Mouse (Mus musculus) MEL (cell line): Measurements from ENCODE around the gene Usp13. TPM values are rescaled to one million over a fixed set of nuclear protein-coding genes. Genes with fewer than 3 reads are reported as not detected.

Experiments
- DNase-seq: peaks from one replicate; pipeline ENCODE4 v3.0.0; 2011; ENCODE audit warnings: low read depth, low spot score
- H3K27ac ChIP-seq: 2 replicates; pipeline ENCODE4 v1.5.1; 2012; ENCODE audit warnings: low read depth, mild to moderate bottlenecking, control low read depth, low read length, moderate library complexity; ENCODE audit not compliant: control insufficient read depth
- H3K27me3 ChIP-seq, 2 experiments: fragments of 150-350 bp in 1 of 2; sonication (generic) in 1 of 2; 2 replicates each; pipeline ENCODE4 v1.6.1; 2012; ENCODE audit warnings: low read length in 2 of 2, mild to moderate bottlenecking in 2 of 2, improper control_type of control experiment in 1 of 2, moderate library complexity in 1 of 2; ENCODE audit not compliant: insufficient read depth in 2 of 2, control insufficient read depth in 1 of 2
- H3K36me3 ChIP-seq, 2 experiments: 2 replicates each; pipeline ENCODE4 v1.6.1; 2012 to 2014; ENCODE audit warnings: low read length in 2 of 2, improper control_type of control experiment in 1 of 2, inconsistent platforms in 1 of 2, mild to moderate bottlenecking in 1 of 2; ENCODE audit not compliant: insufficient read depth in 2 of 2, control insufficient read depth in 1 of 2
- H3K4me1 ChIP-seq, 2 experiments: fragments of 150-350 bp in 1 of 2; sonication (generic) in 1 of 2; 2 replicates each; pipeline ENCODE4 v1.6.1; 2012; ENCODE audit warnings: low read length in 2 of 2, improper control_type of control experiment in 1 of 2, mild to moderate bottlenecking in 1 of 2; ENCODE audit not compliant: insufficient read depth in 2 of 2, control insufficient read depth in 1 of 2
- H3K4me3 ChIP-seq, 2 experiments: fragments of 150-350 bp in 1 of 2; sonication (generic) in 1 of 2; 2 replicates each; pipeline ENCODE4 v1.5.1; 2012; ENCODE audit warnings: low read depth in 2 of 2, low read length in 2 of 2, mild to moderate bottlenecking in 2 of 2, moderate library complexity in 2 of 2, control low read depth in 1 of 2, improper control_type of control experiment in 1 of 2; ENCODE audit not compliant: control insufficient read depth in 1 of 2, insufficient read depth in 1 of 2
- H3K79me2 ChIP-seq: 2 replicates; pipeline ENCODE4 v1.6.1; 2012; ENCODE audit warnings: mild to moderate bottlenecking, low read length, moderate library complexity; ENCODE audit not compliant: control insufficient read depth, poor library complexity, insufficient read depth
- H3K9ac ChIP-seq: 2 replicates; pipeline ENCODE4 v1.6.1; 2012; ENCODE audit warnings: low read depth, mild to moderate bottlenecking, control low read depth, low read length, moderate library complexity; ENCODE audit not compliant: control insufficient read depth, poor library complexity, severe bottlenecking
- H3K9me3 ChIP-seq: fragments of 150-350 bp; sonication (generic); replicated peaks from 2 replicates; pipeline ENCODE4 v1.6.1; 2012; ENCODE audit warnings: mild to moderate bottlenecking, low read length, improper control_type of control experiment, moderate library complexity; ENCODE audit not compliant: insufficient read depth
- BHLHE40 ChIP-seq: IDR thresholded peaks from 2 replicates; pipeline ENCODE4 v1.6.1; 2012; ENCODE audit warnings: low read depth, mild to moderate bottlenecking, inconsistent platforms, low read length, improper control_type of control experiment, borderline replicate concordance
- CHD1 ChIP-seq: IDR thresholded peaks from 2 replicates; pipeline ENCODE4 v1.6.1; 2012; ENCODE audit warnings: low read depth, mild to moderate bottlenecking, inconsistent platforms, low read length, improper control_type of control experiment
- CHD2 ChIP-seq: IDR thresholded peaks from 2 replicates; pipeline ENCODE4 v1.6.1; 2011; ENCODE audit warnings: low read length, improper control_type of control experiment
- ELF1 ChIP-seq: IDR thresholded peaks from 2 replicates; pipeline ENCODE4 v1.6.1; 2014; ENCODE audit warnings: low read depth, mild to moderate bottlenecking, inconsistent platforms, low read length, improper control_type of control experiment, moderate library complexity
- EP300 ChIP-seq, 2 experiments: IDR thresholded peaks; 2 replicates each; pipeline ENCODE4 v1.6.1; 2011; ENCODE audit warnings: improper control_type of control experiment in 2 of 2, low read length in 2 of 2, low read depth in 1 of 2, mild to moderate bottlenecking in 1 of 2
- GATA1 ChIP-seq: IDR thresholded peaks from 2 replicates; pipeline ENCODE4 v1.6.1; 2011; ENCODE audit warnings: low read depth, low read length, improper control_type of control experiment
- HCFC1 ChIP-seq: IDR thresholded peaks from 2 replicates; pipeline ENCODE4 v1.6.1; 2012; ENCODE audit warnings: low read depth, mild to moderate bottlenecking, inconsistent platforms, low read length, improper control_type of control experiment, moderate library complexity
- KAT2A ChIP-seq: conservative IDR thresholded peaks from 2 replicates; pipeline ENCODE4 v1.6.1; 2012; ENCODE audit warnings: low read depth, low read length, improper control_type of control experiment, inconsistent platforms
- MAFK ChIP-seq: IDR thresholded peaks from 2 replicates; pipeline ENCODE4 v1.6.1; 2011; ENCODE audit warnings: low read depth, mild to moderate bottlenecking, low read length, improper control_type of control experiment, borderline replicate concordance
- MAX ChIP-seq: IDR thresholded peaks from 2 replicates; pipeline ENCODE4 v1.6.1; 2011; ENCODE audit warnings: low read length, improper control_type of control experiment
- MXI1 ChIP-seq: IDR thresholded peaks from 2 replicates; pipeline ENCODE4 v1.6.1; 2011; ENCODE audit warnings: mild to moderate bottlenecking, low read depth, low read length, improper control_type of control experiment
- POLR2A ChIP-seq, 2 experiments: IDR thresholded peaks; 2 replicates each; pipeline ENCODE4 v1.6.1; 2011 to 2012; ENCODE audit warnings: low read length in 2 of 2, mild to moderate bottlenecking in 2 of 2, control low read depth in 1 of 2, improper control_type of control experiment in 1 of 2, low read depth in 1 of 2, moderate library complexity in 1 of 2; ENCODE audit not compliant: control insufficient read depth in 1 of 2, insufficient read depth in 1 of 2, poor library complexity in 1 of 2
- POLR2AphosphoS5 ChIP-seq: IDR thresholded peaks from 2 replicates; pipeline ENCODE4 v1.6.1; 2012; ENCODE audit warnings: low read depth, borderline replicate concordance, mild to moderate bottlenecking, inconsistent platforms, low read length, moderate library complexity, mixed read lengths
- RAD21 ChIP-seq: IDR thresholded peaks from 2 replicates; pipeline ENCODE4 v1.6.1; 2011; ENCODE audit warnings: mild to moderate bottlenecking, low read depth, low read length, improper control_type of control experiment
- TCF12 ChIP-seq: IDR thresholded peaks from 2 replicates; pipeline ENCODE4 v1.6.1; 2014; ENCODE audit warnings: low read depth, mild to moderate bottlenecking, inconsistent platforms, low read length, improper control_type of control experiment, moderate library complexity
- USF1 ChIP-seq: IDR thresholded peaks from 2 replicates; pipeline ENCODE4 v1.6.1; 2014; ENCODE audit warnings: low read depth, mild to moderate bottlenecking, inconsistent platforms, low read length, improper control_type of control experiment, moderate library complexity
- ZKSCAN1 ChIP-seq: IDR thresholded peaks from 2 replicates; pipeline ENCODE4 v1.6.1; 2012; ENCODE audit warnings: low read depth, mild to moderate bottlenecking, inconsistent platforms, low read length, improper control_type of control experiment, moderate library complexity
- ZMIZ1 ChIP-seq: IDR thresholded peaks from 2 replicates; pipeline ENCODE4 v1.6.1; 2012; ENCODE audit warnings: low read depth, mild to moderate bottlenecking, inconsistent platforms, low read length, improper control_type of control experiment, moderate library complexity
- ZNF384 ChIP-seq: IDR thresholded peaks from 2 replicates; pipeline ENCODE4 v1.6.1; 2012; ENCODE audit warnings: low read depth, mild to moderate bottlenecking, inconsistent platforms, low read length, improper control_type of control experiment
- polyA plus RNA-seq, 2 experiments: library from polyadenylated mRNA; stranded (reverse) in 1 of 2; unstranded in 1 of 2; fragments of >175 nt in 1 of 2; fragments of >200 nt in 1 of 2; gene quantifications; 2 replicates each; pipeline versions ENCODE4 v1.2.1 to v1.2.4; 2012; ENCODE audit warnings: low replicate concordance in 2 of 2, low read depth in 1 of 2; ENCODE audit not compliant: insufficient read length in 2 of 2, insufficient read depth in 1 of 2, missing spikeins in 1 of 2
- total RNA-seq: library from RNA; depleted of rRNA; stranded (reverse); fragments of 300-350 nt; gene quantifications from 2 replicates; pipeline ENCODE4 v1.2.3, GENCODE M21; 2012

The Usp13 gene
- total and polyA plus RNA-seq, 3 experiments, result not detected

DNA sequence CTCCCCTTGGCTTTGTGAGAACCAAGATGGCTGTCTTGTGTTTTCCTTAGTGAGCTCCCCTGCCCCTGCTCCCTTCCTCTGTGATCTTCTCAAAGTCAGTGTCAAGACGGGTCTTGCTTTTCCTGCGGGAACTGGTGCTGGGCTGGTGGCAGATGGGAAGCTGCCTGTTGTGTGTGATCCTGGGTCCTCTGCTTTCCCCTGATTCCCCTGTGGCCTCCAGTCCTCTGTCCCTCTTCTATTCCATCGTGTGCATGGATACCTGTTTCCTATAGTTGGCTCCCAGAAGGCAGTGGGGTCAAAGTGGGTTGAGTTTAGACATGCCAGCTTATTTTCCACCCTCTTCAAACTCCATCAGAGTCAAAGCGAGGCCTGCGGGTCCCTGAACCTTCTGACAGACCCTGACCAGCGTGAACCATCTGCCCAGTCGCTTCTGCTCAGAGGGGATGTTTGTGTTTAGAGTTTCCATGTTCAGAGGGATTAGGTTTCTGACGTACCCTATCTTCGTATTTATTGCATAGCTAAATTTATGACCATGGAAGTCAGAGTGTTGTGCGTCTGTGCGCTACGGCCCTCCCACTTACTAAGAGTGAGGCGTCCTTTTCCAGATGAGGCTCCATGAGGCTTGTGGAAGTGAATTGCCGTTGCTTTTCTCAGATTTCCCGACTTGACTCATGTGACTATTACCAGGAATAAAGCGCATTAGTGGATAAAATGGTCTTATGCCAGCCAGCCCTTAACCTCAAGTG lies 39.2 kb downstream of the Usp13 start:
- no peak for TF ChIP-seq ZKSCAN1
- no peak for TF ChIP-seq POLR2A (IDR thresholded peaks at IDR 0.05; ENCODE audit: control insufficient read depth in 1 of 2, insufficient read depth in 1 of 2, low read depth in 1 of 2, low read length in 2 of 2, poor library complexity in 1 of 2)
- TF ChIP-seq ELF1, result no peak
- TF ChIP-seq HCFC1, result no peak
- TF ChIP-seq MAX, result no peak
- TF ChIP-seq POLR2AphosphoS5, result no peak
- no peak for TF ChIP-seq BHLHE40
- no peak for TF ChIP-seq KAT2A
- no peak for TF ChIP-seq RAD21
- no peak for TF ChIP-seq MXI1
- TF ChIP-seq TCF12, result no peak
- no peak for TF ChIP-seq CHD1
- no peak for TF ChIP-seq ZMIZ1
- TF ChIP-seq ZNF384, result no peak
- no peak for TF ChIP-seq GATA1
- no peak for TF ChIP-seq CHD2
- TF ChIP-seq USF1, result no peak
- DNase-seq, result no peak
- Histone ChIP-seq H3K4me3 (no peak overlapping the region), H3K4me1 (no peaks in the 10 kb centered on the region), H3K9me3 (no peaks in the 10 kb centered on the region), H3K9ac (no peak overlapping the region), H3K79me2 (no peaks in the 10 kb centered on the region), H3K27me3 (no peaks in the 10 kb centered on the region), H3K27ac (no peak overlapping the region), H3K36me3 (no peaks in the 10 kb centered on the region)

DNA sequence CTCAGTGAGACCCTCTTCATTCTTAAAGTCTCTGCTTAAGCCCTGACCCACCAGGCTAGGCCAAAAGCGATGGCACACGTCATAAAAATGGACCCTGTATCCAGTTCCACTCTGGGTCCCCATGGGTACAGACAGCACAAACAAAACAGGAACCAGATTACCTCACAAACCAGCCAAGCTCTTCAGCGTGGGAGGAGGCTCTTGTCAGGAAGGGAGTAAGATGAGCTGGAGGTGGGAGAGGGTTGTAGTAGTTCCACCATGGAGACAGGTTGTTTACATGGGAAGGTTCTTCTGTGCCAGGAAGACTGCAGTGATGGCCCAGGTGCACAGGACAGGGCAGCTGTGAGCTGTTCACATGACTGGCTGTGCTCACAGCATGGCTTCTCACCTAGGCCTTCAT lies 53.7 kb downstream of the Usp13 start:
- TF ChIP-seq ELF1, result no peak
- TF ChIP-seq MAFK, result no peak
- TF ChIP-seq EP300 (IDR thresholded peaks at IDR 0.05; ENCODE audit: low read depth in 1 of 2, low read length in 2 of 2), result no peak
- TF ChIP-seq ZNF384, result no peak
- Histone ChIP-seq H3K27me3 (no peaks in the 10 kb centered on the region), H3K9me3 (no peaks in the 10 kb centered on the region), H3K4me3 (no peak overlapping the region), H3K36me3 (no peaks in the 10 kb centered on the region), H3K27ac (no peak overlapping the region), H3K79me2 (no peaks in the 10 kb centered on the region), H3K4me1 (no peaks in the 10 kb centered on the region), H3K9ac (no peak overlapping the region)
- no peak for DNase-seq
